Mouse (Mus musculus): ENCODE results near the gene Stat1.

Stat1 gene

DNA sequence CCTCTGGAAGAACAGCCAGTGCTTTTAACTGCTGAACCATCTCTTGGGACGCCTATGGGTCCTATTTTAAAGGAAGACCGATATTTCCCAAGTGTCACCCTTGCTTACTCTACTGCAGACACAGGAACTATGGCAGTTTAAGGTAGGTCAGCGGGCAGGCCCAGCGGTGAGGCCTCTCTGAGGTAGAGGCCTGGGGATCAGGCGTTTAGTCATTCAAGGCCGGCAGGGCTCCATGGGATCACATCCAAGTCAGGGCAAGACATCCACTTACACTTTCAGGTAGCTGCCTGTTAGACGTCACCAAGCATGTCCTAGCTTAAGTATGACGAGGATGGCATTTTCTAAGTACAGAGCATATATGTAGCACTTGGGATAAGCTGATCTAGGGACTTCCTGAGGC is 41.9 kb downstream of the Stat1 start:
- in situ Hi-C loops (cut with MboI), result no loop called here

DNA sequence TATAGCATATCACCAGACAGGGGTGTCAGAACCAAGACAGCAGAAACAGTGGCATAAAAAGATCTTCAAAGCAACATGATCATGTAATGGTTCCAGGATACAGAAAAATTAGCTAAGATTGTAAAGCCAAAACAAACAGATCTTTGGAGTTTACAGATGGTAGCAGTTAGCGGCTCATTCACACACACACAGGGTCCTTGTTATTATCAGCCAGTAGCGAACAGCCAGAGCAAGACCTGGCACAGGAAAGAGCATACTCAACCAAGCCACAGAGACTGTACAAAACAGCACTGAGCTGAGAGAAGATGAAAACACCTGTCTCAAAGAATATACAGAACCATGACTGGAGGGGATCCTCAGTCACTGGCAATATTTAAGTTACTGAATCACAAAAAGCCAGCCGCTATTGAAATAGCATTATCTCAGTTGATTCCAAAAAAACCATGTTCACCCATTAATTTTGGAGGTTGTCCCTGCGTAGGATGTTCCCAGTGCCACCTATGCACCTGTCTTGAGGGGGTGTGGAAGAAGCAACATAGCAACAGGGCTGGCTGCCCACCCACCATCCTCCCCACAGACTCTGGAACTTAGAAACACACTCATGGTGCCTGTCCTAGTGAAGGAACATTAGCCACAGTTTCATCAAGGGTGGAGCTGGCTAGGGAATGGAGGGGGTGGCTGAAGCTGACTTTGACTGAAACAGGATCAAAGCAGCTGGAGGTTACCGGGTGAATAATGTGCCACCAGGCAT is 44.6 kb downstream of the Stat1 start:
- in situ Hi-C loops (cut with MboI), result no loop called here

DNA sequence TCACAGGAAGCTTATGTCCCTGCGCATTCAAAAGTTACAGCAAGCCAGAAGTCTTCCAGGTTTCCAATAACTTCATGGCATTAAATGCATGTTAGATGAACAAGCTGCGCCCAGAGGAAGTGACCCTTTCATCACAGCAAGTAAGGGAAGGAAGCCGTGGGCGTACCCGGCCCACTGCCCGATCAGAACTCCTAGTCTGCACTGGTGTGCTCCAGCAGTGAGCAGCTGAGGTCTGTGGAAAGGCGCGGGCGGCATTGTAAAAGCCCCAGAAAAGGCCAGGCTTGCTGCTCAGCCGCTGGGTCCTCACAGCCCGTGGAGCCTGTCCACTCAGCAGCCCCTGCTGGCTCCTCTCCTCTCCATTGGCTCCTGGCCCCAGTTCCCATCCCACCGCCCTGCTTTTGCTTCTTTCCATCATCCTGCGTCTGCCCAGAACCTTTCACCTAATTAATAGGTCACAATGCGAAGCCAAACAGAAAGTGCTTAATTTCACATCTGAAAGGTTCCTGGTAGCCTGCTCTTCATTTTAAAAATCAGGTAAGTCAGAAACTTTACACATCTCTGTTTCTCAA is 47.5 kb downstream of the Stat1 start:
- in situ Hi-C loops (cut with MboI), result no loop called here

DNA sequence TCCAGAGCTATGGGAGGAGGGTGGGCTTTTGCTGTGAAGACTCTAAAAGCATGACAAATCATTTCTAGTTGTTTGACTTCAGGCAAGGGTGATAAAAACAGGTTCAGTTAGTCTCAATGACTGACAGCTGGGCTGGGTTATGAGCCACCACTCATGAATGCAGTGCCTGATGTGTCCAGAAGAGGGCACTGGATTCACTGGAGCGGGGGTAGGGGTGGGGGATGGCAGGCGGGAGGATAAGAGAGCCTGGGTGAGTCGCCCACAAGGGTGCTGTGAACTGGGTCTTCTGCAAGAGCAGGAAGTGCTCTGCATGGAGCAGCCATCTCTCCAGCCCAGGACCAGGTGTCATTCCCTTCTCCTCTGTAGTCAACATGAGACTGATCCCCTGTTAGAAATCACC is 50.8 kb downstream of the Stat1 start:
- in situ Hi-C loops (cut with MboI), result no loop called here

DNA sequence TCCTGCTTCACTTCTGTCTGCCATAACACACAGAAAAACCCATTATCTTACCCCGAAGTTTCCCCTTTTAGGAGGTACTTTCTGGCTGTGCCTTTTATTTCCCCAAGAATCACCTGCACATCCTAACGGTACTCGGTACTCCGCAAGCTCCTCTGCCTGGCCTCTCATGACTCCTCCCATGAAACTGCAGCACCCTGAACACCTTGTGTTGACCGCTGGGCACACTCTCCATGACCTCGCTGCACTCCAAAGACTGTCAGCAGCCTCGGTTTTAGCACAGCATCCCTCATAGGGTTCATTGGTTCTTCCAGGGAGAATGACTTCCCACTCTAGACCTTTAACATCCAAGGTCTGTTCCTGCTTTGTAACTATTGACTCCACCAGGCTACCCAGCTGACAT is 51.5 kb downstream of the Stat1 start:
- in situ Hi-C loops (cut with MboI), result no loop called here

DNA sequence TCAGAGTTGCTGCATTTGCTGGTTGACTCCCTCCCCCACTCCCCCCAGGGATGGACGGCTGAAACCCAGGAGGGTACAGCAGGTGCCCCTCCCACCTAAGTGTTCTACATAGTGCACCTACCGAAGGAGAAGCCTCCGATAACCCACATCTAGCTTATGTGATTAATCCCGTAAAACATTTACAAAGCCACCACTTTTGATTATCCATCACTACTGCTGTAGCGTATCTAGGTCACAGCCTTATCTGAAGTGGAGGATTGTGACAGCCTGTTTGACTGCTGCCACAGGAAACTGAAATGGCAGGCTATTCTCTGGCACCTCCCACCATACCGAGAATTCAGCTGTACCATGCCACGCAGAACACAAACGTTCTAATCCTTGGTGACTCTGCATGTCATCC is 52.0 kb downstream of the Stat1 start:
- in situ Hi-C loops (cut with MboI), result no loop called here

DNA sequence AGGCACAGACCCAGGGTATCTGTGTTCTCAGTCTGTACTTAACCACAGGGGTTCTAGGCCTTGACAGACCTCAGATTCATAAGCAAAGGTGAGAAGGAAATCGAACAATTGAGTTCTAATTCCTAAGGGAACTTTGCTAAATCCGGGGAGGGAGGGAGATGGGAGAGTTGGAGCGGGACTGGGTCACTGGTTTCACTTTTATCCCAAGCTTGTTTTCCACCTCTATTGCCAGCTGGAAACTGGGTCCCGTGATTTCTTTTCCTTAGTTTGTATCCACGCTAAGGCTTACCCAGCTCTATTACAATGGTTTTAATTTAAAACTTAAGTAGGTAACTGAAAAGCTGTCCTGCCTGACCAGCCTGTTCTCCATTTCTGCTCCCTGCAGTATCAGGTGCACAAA is 56.1 kb downstream of the Stat1 start:
- in situ Hi-C loops (cut with MboI), result no loop called here

DNA sequence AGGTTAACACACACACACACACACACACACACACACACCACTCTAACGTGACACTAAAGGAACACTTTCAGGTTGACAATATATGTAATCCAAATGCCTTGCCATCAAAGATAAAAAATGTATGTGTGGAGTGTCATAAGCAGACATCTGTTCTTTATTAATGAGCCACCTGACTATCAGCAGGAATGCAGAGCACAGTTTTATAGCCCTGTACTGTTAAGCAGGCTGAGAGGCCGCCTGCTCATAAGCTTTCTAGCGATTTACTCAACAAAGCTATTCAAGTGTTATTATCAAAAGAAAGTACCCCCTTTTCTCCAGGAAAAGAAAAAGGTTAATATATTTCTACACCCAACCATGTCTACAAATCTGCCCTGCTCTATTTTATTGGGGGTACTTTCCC is 56.7 kb downstream of the Stat1 start:
- in situ Hi-C loops (cut with MboI), result no loop called here

- in situ Hi-C loops (cut with MboI), result no loop called here
Observed at GRCm38 (mm10) chr1:52176999-52177398, 57.8 kb downstream of the Stat1 start.

- in situ Hi-C loops (cut with MboI), result no loop called here
Observed at GRCm38 (mm10) chr1:52179939-52180568, 60.8 kb downstream of the Stat1 start.

GRCm38 (mm10) chr1:52181994-52182393 is 62.8 kb downstream of the Stat1 start:
- in situ Hi-C loops (cut with MboI), result no loop called here

GRCm38 (mm10) chr1:52182992-52183391 is 63.8 kb downstream of the Stat1 start:
- in situ Hi-C loops (cut with MboI), result no loop called here
